Mouse (Mus musculus) heart, postnatal 10 days (tissue): ENCODE data around the gene Sntb2. TPM values are rescaled to one million over a fixed set of nuclear protein-coding genes. Genes with fewer than 3 reads are reported as not detected.
"Not testable (repeated sequence)": the region's sequence is repeated elsewhere in the genome, so short reads cannot be mapped to it uniquely, and the experiment has no call there.

Experiments used
- DNase-seq, 2 experiments: peaks; one replicate each; pipeline ENCODE4 v3.0.0; 2021
- intact Hi-C: fragments of 180-260 bp; cut with DNase I; formaldehyde crosslinking; loops from one replicate; pipeline ENCODE4 v1.15.1; 2025
- total RNA-seq, 2 experiments: library from RNA; stranded (reverse); gene quantifications; 2 replicates each; pipeline ENCODE4 v1.2.3; 2021

Sntb2 gene
- total RNA-seq, 2 experiments from 2014 or later, result 27.1 to 27.6 TPM

GRCm38 (mm10) chr8:107030058-107030457, 94.5 kb downstream of the Sntb2 start:
- no peak for DNase-seq
- intact Hi-C loops, result loop anchor here (2.0 kb wide), 1 partner anchor 19 kb away; the partner anchor contains the start of gene Pdf

GRCm38 (mm10) chr8:107030650-107031576, 95.4 kb downstream of the Sntb2 start, which contains the start of gene Vps4a:
Vps4a (plus strand) TSS chr8:107031222.
- intact Hi-C loops, result loop anchor here (2.0 kb wide), 1 partner anchor 18 kb away; the partner anchor contains the start of gene Pdf
- peak; percentile 97 to 98 for DNase-seq

DNA sequence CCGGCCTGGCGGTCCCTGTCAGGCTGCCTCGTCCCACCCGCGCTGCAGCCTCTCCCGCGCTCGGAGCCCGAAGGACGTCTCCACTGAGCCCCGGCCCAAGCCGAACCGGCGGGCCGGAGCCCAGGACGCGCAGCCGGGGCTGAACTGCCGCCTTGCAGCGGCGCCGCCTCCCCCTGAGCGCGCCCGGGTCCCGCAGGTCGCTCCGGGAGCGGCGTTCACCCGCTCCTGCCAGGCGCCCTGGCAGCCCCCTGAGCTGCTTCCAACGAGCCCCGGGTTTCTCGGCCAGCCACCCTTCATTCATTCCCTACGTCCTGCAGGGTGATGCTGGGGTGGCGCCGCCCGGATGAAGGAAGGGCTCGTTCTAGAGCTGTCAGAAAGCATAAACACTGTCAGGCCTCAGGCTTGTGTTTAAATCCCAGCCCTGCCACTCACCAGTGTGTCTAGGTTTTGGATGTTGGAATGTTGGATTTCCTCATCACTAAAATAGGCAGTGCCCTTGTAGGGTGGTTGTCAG, 96.1 kb downstream of the Sntb2 start:
- DNase-seq, result no peak
- intact Hi-C loops, result loop anchor here (2.0 kb wide), 1 partner anchor 17 kb away; the partner anchor contains the start of gene Pdf

- DNase-seq, intact Hi-C loops: not testable (repeated sequence)
These were observed 98.1 kb downstream of the Sntb2 start for GRCm38 (mm10) chr8:107033609-107034008.

DNA sequence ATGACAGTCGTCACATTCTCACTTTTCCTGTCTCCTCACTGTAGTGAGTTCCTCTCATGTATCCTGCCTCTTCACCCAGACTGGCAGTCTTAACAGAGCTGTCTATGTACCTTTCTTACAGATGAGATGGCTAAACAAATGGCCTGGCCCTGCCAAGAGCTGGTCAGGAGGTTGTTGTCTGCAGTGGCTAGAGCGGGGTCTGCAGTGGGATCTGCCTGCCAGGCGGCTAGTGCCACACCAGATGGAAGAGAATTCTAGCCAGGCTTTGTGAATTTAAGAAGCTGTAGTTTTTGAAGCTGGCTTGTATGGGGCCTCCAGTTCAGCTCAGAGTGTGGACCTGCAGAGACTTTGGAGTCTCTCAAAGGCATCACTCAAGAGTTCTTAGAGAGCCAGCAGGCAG, 100.1 kb downstream of the Sntb2 start:
- intact Hi-C loops, result no loop called here
- no peak for DNase-seq

DNA sequence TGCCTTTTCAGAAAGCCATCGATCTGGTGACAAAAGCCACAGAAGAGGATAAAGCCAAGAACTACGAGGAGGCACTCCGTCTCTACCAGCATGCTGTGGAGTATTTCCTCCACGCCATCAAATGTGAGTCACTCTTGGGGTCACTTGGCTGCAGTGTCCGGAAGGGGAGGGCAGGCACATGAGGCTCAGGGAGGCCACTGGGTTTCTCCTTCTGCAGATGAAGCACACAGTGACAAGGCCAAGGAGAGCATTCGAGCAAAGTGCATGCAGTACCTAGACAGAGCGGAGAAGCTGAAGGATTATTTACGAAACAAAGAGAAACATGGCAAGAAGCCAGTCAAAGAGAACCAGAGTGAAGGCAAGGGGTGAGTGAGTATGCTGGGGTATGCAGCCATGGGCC, 101.1 kb downstream of the Sntb2 start:
- peak in 1 of 2 experiments; percentile 31 for DNase-seq
- intact Hi-C loops, result no loop called here

DNA sequence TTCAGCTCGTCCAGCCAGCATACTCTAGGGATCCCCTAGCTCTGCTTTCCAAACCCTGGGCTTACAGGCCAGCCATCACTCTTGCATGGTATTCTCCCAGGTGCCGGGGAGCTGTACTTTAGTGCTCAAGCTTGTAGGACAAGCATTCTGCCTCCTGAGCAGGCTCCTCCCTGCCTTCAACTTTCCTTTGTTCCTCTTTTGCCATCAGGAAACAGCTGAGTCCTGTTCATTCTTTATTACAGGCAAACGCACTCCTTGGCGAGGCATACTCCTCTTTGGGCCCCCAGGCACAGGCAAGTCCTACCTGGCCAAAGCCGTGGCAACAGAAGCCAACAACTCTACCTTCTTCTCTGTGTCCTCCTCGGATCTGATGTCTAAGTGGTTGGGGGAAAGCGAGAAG, 105.1 kb downstream of the Sntb2 start:
- intact Hi-C loops, result no loop called here
- DNase-seq, result no peak

DNA sequence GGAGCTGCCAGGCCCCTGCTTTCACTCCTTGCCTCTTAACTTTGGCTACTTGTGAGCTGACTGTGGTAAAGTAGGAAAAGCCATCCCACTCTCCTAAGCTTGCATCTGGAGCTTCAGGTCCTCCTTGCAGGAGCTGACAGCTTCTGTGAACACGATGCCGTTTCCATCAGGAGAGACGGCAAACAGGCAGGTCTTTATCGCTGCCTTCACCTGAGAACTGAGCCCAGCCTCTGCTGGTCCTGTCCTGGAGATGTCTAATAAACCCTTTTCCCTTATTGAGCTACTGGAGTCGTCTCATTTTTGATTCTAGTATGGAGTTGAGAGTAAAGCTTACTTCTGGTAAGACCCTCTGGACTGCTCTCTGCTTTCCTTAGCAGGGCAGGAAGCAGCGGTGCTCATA, 109.9 kb downstream of the Sntb2 start:
- intact Hi-C loops, result no loop called here

DNA sequence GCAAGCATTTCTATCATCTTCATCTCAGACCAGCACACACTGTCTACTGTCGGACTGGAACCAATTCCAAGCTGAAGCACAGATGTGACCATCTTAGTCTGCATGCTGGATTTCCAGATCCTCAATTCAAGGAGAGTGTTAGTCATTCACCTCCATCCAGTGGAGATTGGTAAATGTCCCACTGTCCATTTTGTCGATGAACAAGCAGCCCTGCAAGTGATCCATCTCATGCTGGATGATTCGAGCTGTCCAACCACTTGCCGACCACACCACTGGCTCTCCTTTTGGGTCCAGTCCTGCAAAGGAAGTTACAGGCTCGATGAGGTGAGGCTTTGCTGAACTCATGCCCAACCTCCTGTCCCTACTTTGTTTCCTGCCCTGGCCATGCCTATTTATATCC, 111.4 kb downstream of the Sntb2 start:
- peak; percentile 23 to 31 for DNase-seq
- intact Hi-C loops, result no loop called here

More for the DNA sequence above, 109.9 kb downstream of the Sntb2 start:
- no peak for DNase-seq

DNA sequence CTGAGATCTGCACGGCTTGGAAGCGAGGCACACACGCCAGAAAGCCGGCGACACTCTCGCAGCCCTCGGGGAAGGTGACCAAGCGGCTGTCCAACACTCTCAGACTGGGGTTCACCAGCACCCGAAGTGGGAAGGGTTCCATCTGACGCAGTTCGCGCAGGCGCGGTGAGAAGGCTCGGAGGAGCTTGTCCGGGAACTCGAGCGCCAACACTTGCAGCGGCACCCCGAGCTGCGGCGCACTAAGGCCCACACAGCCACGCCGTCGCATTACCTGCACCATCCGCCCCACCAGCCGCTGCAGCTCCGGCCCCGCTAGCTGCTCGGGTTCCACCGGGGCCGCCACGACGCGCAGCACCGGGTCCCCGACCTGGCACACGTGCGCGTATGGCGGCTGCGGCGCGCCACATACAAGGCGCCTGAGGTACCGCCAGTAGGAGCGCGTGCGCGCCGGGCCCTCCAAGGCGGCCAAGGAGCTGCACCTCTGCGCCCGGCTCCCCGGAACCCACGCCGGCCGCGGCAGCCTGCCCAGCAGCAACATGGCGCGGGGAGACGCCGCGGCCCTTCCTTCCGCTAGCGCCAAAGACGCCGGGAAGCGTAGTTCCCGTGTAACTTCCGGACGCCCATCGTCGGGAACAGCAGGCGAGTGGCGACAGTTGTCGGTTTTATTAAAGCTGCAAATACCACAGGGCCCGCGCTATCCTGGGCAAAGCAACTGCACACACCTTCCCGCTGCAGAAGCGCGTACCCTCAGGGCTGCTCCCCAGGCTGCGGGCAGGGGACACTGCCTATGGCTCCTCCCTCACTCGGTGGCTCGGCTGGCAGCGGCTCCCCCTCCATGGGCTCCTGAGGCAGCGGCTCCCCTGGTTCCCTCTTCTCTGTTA, 112.8 kb downstream of the Sntb2 start, which contains the start of gene Pdf:
Pdf (minus strand) TSS at position 554 of the 881 bp plus-strand sequence.
- DNase-seq, result peak; percentile 87
- intact Hi-C loops, result loop anchor here (2.0 kb wide), 1 partner anchor 18 kb away; the partner anchor contains the start of gene Vps4a

DNA sequence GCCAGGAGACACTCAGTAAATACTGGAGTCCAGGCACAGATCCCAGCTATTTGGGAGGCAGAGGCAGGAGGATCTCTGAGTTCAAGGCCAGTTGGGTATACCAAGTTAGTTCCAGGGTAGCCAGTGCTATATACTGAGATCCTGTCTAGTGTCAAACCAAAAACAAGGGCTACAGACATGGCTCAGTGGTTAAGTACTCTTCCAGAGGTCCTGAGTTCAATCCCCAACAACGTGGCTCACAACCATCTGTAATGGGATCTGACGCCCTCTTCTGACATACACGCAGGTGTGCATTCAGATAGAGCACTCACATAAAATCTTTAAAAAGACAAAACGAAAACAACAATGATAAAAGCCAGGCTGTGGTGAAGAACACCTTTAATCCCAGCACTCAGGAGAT, 113.9 kb downstream of the Sntb2 start:
- DNase-seq, result no peak
- intact Hi-C loops, result loop anchor here (2.0 kb wide), 1 partner anchor 19 kb away; the partner anchor contains the start of gene Vps4a

DNA sequence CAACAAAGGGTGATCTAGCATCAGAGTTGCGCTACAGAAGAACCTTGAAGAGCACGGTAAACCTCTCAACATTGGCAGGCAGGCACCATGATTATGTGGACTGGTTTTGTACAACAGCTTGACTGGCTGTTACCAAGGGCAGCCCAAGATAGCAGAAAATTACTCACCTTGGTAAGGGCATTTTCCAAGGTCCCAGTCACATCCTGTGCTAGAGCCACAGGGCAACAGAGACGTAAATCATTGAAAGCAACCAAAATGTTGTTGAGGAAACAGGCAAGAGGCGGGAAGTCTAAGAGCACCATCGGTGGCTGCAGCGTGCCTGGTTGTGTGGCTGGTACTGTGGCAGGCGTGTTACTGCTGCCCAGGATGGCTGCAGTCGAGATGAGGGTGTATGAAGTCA, 116.5 kb downstream of the Sntb2 start:
- DNase-seq, result no peak
- intact Hi-C loops, result no loop called here

DNA sequence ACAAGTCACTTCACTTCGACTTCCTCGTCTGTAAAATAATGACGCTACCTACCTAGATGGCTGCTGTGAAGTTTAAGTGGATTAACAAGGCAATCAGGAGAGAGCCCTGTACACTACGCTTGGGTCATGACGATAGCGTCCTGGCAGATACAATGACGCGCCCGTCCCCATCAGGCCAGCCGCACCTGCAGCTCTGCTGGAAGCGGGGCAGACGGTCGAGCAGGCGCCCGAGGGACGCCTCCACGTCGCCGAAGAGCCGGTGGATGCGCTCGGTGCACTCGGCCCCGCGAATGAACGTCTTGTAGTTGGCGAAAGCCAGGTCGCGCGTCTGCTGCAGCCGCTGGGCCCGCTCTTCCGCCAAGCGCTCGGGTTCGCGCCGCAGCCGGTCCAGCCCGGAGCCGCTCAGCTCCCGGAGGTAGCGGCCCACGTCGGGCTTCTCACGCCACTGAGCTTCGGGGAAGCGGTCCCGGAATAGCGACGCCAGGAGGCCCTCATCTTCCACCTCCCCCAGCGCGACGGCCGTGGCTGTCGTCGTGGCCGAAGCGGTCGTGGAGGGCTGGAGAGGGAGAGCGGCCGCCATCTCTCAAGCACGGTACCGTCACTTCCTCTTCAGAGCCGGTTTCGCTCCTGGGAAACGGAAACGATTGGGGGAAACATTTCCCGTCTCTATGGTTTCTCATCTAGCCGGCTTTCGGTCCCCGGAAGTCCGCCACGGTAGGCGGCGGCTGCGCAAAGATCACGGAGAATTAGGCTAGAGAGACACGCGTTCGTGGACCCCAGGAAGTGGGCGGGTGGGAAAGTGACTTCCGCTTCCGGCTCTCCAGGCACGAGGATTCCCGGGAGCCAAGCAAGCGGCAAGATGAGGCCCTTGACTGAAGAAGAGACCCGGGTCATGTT, 120.8 kb downstream of the Sntb2 start, which contains the start of the genes Cog8 and Nip7:
Cog8 (minus strand) TSS at position 614 of the 897 bp plus-strand sequence.
Nip7 (plus strand) TSS at position 802 of the 897 bp plus-strand sequence.
- peak; percentile 98 for DNase-seq
- intact Hi-C loops, result no loop called here

DNA sequence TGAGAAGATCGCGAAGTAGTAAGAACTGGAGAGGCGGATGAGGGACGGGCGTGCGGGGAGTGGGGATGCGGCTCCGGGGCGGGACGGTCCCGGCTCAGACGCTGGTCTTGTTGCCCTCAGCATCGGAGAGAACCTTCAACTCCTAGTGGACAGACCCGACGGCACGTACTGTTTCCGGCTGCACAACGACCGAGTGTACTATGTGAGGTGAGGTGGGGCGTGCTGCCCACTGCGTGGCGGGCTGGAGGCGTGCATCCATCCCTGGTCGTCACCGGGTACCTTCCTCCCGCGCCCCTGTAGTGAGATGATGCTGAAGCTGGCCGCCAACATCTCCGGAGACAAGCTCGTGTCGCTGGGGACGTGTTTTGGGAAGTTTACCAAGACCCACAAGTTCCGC, 121.4 kb downstream of the Sntb2 start:
- no peak for DNase-seq
- intact Hi-C loops, result no loop called here

DNA sequence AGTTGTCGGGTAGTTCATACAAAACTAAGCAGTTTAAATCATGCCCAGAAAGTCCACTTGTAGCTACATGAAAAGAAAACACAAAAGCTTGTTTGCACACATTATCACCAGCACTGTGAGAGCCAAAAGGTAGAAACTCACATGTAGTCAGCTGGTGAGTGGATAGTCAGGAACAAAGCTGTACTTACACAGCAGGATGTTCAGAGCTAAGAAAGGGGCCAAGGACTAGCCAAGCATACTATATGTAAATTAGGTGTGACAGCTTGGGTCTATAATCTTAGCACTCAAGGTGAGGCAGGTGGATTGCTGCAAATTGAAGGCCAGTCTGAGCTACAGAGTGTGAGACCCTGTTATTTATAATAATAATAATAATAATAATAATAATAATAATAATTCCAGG, 127.1 kb downstream of the Sntb2 start:
- intact Hi-C loops, result no loop called here
- DNase-seq, result no peak

GRCm38 (mm10) chr8:107065511-107066496, 130.3 kb downstream of the Sntb2 start, which contains the start of gene Tmed6:
Tmed6 (minus strand) TSS chr8:107065644.
- DNase-seq, result no peak
- intact Hi-C loops, result no loop called here
